Mouse (Mus musculus) testis, adult 2 months (tissue): ENCODE results near the gene Nubpl. TPM values are rescaled to one million over a fixed set of nuclear protein-coding genes. Genes with fewer than 3 reads are reported as not detected.
"Not testable (repeated sequence)": the region's sequence is repeated elsewhere in the genome, so short reads cannot be mapped to it uniquely, and the experiment has no call there.

ENCODE experiments used
- H3K27ac ChIP-seq: fragments of 200-500 bp; 2 replicates; pipeline ENCODE4 v1.5.1; 2012; ENCODE audit warnings: low read depth, low read length; ENCODE audit not compliant: control insufficient read depth, insufficient read depth
- H3K27me3 ChIP-seq: fragments of 200-500 bp; 2 replicates; pipeline ENCODE4 v1.6.1; 2012; ENCODE audit warnings: mild to moderate bottlenecking, low read length, moderate library complexity; ENCODE audit not compliant: control insufficient read depth, insufficient read depth
- H3K36me3 ChIP-seq: fragments of 200-500 bp; 2 replicates; pipeline ENCODE4 v1.6.1; 2012; ENCODE audit warnings: mild to moderate bottlenecking, low read length; ENCODE audit not compliant: control insufficient read depth, insufficient read depth
- H3K4me1 ChIP-seq: fragments of 200-500 bp; 2 replicates; pipeline ENCODE4 v1.6.1; 2012; ENCODE audit warnings: low read length; ENCODE audit not compliant: control insufficient read depth, insufficient read depth
- H3K4me3 ChIP-seq: fragments of 200-500 bp; 2 replicates; pipeline ENCODE4 v1.5.1; 2012; ENCODE audit warnings: low read depth, mild to moderate bottlenecking, low read length, moderate library complexity, mixed read lengths; ENCODE audit not compliant: control insufficient read depth
- CTCF ChIP-seq: fragments of 200-500 bp; IDR thresholded peaks from 2 replicates; pipeline ENCODE4 v1.5.1; 2012; ENCODE audit warnings: low read depth, mild to moderate bottlenecking, inconsistent platforms, low read length, moderate library complexity; ENCODE audit not compliant: control insufficient read depth, insufficient read depth, insufficient replicate concordance
- POLR2A ChIP-seq: fragments of 200-500 bp; IDR thresholded peaks from 2 replicates; pipeline ENCODE4 v1.6.1; 2012; ENCODE audit warnings: low read depth, mild to moderate bottlenecking, inconsistent platforms, low read length, moderate library complexity; ENCODE audit not compliant: control insufficient read depth
- polyA plus RNA-seq: library from polyadenylated mRNA; depleted of rRNA; stranded (reverse); fragments of >200 nt; gene quantifications from 2 replicates; pipeline ENCODE4 v1.2.3, GENCODE M21; 2012

Gene Nubpl
- polyA plus RNA-seq, 1 experiment, result 6.0 TPM

DNA sequence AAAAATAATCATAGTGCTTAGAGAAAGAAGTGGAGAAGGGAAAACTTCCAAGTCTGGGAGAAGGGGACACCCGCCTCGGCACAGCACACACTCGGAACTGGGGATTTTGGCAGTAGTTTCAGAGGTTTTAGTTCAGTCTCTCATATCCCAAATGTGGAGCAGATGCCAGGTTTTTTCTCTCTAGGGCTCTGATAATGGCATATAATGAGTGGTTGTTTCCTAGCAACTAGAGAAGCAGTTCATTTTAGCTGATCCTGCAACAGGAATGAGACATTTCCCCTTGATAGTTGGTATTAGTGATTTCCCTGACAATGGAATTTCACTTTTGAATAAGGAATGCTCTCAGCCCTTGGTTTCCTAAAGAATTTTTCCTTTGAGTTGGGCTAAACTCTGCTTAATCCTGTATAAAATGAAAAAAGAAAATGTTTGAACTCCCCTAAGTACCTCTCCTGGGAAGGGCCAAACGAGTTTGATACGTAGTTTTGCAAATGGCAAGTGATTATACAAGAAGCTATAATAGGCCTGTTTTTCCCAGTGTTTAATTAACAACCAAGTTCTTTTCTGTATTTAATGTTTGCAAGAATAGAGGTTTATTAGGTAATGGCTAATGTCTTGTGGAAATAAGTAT lies 89.5 kb downstream of the Nubpl start:
- Histone ChIP-seq H3K27me3 (no peaks in the 10 kb centered on the region), H3K27ac (no peak overlapping the region), H3K36me3 (no peaks in the 10 kb centered on the region), H3K4me3 (no peak overlapping the region), H3K4me1 (no peaks in the 10 kb centered on the region)
- TF ChIP-seq POLR2A (no peak), CTCF (no peak)

DNA sequence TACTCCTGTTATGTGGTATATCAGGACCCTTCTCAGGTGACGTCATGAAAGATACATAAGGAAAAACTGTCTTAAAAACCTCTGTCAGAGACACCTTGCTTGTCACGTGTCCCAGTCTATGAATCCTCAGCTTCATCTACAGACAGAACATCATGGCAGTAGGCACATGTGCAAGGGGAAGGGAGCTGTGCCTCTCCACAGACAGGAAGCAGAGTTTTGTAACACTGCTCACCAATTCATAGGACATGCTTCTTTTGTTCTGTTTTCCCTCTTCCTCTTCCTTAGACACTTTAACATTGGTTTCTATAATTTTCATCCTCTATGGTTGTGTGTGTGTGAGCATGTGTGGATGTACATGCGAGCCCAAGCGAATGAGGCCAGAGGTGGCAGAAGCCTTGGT lies 100.9 kb downstream of the Nubpl start:
- TF ChIP-seq POLR2A (no peak), CTCF (no peak)
- no peak overlapping the region for H3K27ac ChIP-seq
- no peaks in the 10 kb centered on the region for H3K4me1 ChIP-seq
- no peaks in the 10 kb centered on the region for H3K36me3 ChIP-seq
- H3K4me3 ChIP-seq, result no peak overlapping the region
- no peaks in the 10 kb centered on the region for H3K27me3 ChIP-seq

DNA sequence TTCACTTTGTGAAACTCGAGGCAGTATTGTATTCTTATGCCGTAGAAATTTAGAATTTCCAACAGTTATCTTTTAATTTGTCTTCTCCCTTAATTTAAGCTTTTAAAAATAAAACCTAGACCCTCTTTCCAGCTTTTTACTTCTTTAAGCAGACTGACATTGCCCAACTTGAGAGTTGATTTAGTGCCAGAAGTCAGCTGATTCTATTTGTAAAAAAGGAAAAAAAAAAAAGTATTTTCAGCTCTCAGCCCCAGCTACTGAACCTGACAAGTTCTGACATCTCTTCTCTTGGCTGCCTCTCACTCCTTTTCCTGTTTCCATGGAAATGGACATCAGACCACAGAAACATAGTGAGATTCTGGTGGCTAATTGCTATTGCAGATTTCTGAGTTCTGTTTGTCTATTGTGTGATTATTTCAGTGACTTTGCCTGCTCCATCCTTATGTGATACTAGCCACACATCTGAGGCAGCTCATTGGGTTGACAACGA lies 111.6 kb downstream of the Nubpl start:
- Histone ChIP-seq H3K36me3 (no peaks in the 10 kb centered on the region), H3K27ac (no peak overlapping the region), H3K27me3 (no peaks in the 10 kb centered on the region), H3K4me3 (no peak overlapping the region), H3K4me1 (no peaks in the 10 kb centered on the region)
- no peak for TF ChIP-seq POLR2A
- no peak for TF ChIP-seq CTCF

DNA sequence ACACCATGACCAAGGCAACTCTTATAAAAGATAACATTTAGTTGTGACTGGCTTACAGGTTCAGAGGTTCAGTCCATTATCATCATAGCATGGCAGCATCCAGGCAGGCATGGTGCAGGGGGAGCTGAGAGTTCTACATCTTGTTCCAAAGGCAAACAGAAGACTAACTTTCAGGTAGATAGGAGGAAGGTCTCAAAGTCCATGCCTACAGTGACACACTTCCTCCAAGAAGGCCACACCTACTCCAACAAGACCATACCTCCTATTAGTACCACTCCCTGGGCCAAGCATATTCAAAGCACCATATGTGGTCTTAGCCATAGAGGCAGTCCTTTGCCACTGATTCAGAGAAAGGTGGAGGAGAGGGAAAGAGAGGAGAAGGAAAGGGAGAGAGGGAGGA lies 113.6 kb downstream of the Nubpl start:
- no peak for TF ChIP-seq POLR2A
- no peak for TF ChIP-seq CTCF
- no peaks in the 10 kb centered on the region for H3K36me3 ChIP-seq

DNA sequence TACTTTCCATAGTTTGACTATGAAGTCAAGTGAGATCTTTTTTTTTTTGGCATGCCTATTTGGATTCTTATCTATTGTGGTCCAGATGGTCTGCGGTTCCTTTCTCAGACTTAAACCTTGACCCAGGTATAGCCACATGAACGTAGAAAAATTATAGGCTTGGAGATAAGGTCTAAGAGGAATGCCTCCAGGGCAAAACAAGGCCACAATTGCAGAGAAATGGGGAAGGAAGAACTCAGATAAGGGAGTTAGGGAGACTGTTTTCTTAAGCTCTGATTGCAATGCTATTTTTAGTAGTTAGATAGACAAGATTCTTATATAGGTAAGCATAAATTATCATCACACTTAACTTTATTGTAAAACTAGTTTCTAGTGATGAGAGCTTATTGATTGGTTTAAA lies 117.3 kb downstream of the Nubpl start:
- Histone ChIP-seq H3K27ac (no peak overlapping the region), H3K4me3 (no peak overlapping the region), H3K27me3 (no peaks in the 10 kb centered on the region), H3K36me3 (no peaks in the 10 kb centered on the region), H3K4me1 (no peaks in the 10 kb centered on the region)
- TF ChIP-seq CTCF, result no peak
- TF ChIP-seq POLR2A, result no peak

More for the DNA sequence above, 113.6 kb downstream of the Nubpl start:
- no peak overlapping the region for H3K4me3 ChIP-seq
- H3K27ac ChIP-seq, result no peak overlapping the region
- H3K4me1 ChIP-seq, result no peaks in the 10 kb centered on the region
- no peaks in the 10 kb centered on the region for H3K27me3 ChIP-seq

DNA sequence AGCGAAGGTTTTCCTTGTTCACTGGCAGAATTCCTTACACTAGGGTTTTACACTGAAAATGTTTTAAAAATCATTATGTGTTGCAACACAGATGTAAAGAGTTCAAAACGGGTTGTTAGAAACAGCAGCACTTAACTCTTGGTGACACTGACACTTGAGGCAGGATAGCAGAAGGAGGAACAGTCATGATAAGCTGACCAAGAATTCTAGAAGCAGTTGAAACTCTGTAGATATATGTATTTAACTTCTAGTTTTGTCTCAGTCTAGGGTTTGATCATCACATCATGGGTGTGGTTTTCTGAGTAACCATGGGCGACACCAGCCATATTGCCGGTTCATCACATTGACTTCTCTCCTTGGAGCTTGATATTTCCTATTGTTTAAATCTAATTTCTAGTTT lies 127.4 kb downstream of the Nubpl start:
- Histone ChIP-seq H3K27ac (no peak overlapping the region), H3K27me3 (no peaks in the 10 kb centered on the region), H3K4me3 (no peak overlapping the region), H3K4me1 (no peaks in the 10 kb centered on the region), H3K36me3 (no peaks in the 10 kb centered on the region)
- no peak for TF ChIP-seq POLR2A
- no peak for TF ChIP-seq CTCF

DNA sequence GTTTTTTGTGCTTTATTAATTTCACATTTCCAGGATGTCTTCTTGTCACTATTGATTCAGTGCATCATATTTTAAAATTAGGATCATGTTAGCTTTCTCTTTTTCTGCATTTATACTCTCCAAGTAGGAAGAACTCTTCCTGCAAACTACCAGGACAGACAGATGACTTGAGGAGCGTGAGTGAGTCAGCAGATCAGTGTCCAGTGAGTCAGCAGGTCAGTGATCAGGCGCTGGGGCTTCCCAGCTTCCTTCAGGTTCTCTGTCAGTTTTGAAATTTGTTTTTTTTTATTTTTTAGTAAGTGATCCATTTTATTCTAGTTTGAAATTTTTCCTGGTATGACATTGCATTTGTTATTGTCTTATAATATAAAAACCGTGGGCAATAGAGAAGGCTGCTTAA lies 131.2 kb downstream of the Nubpl start:
- TF ChIP-seq CTCF (no peak), POLR2A (no peak)
- no peak overlapping the region for H3K4me3 ChIP-seq
- no peaks in the 10 kb centered on the region for H3K4me1 ChIP-seq
- H3K36me3 ChIP-seq, result no peaks in the 10 kb centered on the region
- no peaks in the 10 kb centered on the region for H3K27me3 ChIP-seq
- no peak overlapping the region for H3K27ac ChIP-seq

DNA sequence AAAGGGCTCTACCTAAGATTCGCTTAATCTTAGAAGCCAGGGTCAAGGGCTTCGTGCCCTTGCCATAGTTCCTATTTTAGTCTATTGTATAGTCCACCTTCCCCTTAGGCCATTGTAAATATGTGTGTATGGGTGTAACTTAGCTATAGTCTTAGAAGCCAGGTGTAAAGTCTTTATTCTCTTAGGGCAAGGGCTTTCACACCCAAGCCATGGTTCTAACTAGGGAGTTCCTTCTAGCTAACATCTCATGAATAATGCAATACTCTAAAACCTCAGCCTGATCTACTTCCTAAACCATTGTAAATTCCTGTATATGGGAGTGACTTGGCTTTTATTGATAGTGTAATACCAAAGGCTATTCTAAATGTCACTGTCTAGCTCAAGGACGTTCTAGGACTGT lies 134.4 kb downstream of the Nubpl start:
- not testable (repeated sequence) for H3K4me1 ChIP-seq, H3K4me3 ChIP-seq, H3K36me3 ChIP-seq, H3K27me3 ChIP-seq, H3K27ac ChIP-seq
